Mouse (Mus musculus): Measurements from ENCODE around the gene Cplx3. TPM values are rescaled to one million over a fixed set of nuclear protein-coding genes. Genes with fewer than 3 reads are reported as not detected.

Cplx3 gene
- not detected for total RNA-seq (2023)

GRCm38 (mm10) chr9:57606139-57606851 lies at the start of gene Cplx3:
TSS of gene Cplx3 (minus strand) at chr9:57606281.

GRCm38 (mm10) chr9:57653283-57653682 lies 47.2 kb upstream of the Cplx3 start, which contains the start of gene Csk:
TSS of gene Csk (minus strand) at chr9:57653631.

GRCm38 (mm10) chr9:57620674-57621073 lies 14.6 kb upstream of the Cplx3 start, which contains the start of gene Lman1l:
TSS of gene Lman1l (minus strand) at chr9:57620774.

GRCm38 (mm10) chr9:57589224-57590126 lies 16.6 kb downstream of the Cplx3 start, which contains the start of gene Ulk3:
TSS of gene Ulk3 (plus strand) at chr9:57589452.

GRCm38 (mm10) chr9:57560861-57561710 lies 45.0 kb downstream of the Cplx3 start, which contains the start of gene Scamp2:
TSS of gene Scamp2 (plus strand) at chr9:57560943.

GRCm38 (mm10) chr9:57552139-57552887 lies 53.8 kb downstream of the Cplx3 start, which contains the start of gene Mpi:
TSS of gene Mpi (minus strand) at chr9:57552763.

Other genes with a start within 250 kb of the Cplx3 start
- gene Ppcdc, start 166.2 kb downstream of the Cplx3 start, total RNA-seq (2023) = 10 to 100 TPM; 76.9 to 92.2 TPM
- gene Scamp5, start 138.2 kb downstream of the Cplx3 start, total RNA-seq (2023) = not detected
- not detected for gene Rpp25, start 102.3 kb downstream of the Cplx3 start, total RNA-seq (2023)
- 100 to 1,000 TPM in 1 of 2 experiments, 10 to 100 TPM in 1; 97.3 to 115 TPM for gene Cox5a, start 85.0 kb downstream of the Cplx3 start, total RNA-seq (2023)
- 10 to 100 TPM; 14.0 to 22.5 TPM for gene Fam219b, start 68.8 kb downstream of the Cplx3 start, total RNA-seq (2023)
- 10 to 100 TPM; 11.6 to 13.3 TPM for gene Mpi, start 53.5 kb downstream of the Cplx3 start, total RNA-seq (2023)
- 100 to 1,000 TPM; 104 to 110 TPM for gene Scamp2, start 45.3 kb downstream of the Cplx3 start, total RNA-seq (2023)
- gene Ulk3, start 16.8 kb downstream of the Cplx3 start, total RNA-seq (2023) = 100 to 1,000 TPM in 1 of 2 experiments, 10 to 100 TPM in 1; 98.3 to 103 TPM
- 1 to 10 TPM; 1.0 to 1.4 TPM for gene Lman1l, start 14.5 kb upstream of the Cplx3 start, total RNA-seq (2023)
- gene Csk, start 47.4 kb upstream of the Cplx3 start, total RNA-seq (2023) = 100 to 1,000 TPM; 625 to 646 TPM
- not detected for gene Cyp1a2, start 77.4 kb upstream of the Cplx3 start, total RNA-seq (2023)
- gene Cyp1a1, start 81.6 kb upstream of the Cplx3 start, total RNA-seq (2023) = not detected
- 10 to 100 TPM; 24.4 to 26.1 TPM for gene Edc3, start 102.3 kb upstream of the Cplx3 start, total RNA-seq (2023)
- gene Clk3, start 159.6 kb upstream of the Cplx3 start, total RNA-seq (2023) = 100 to 1,000 TPM; 209 to 212 TPM
- 100 to 1,000 TPM; 100 to 106 TPM for gene Arid3b, start 230.5 kb upstream of the Cplx3 start, total RNA-seq (2023)

Measured in B cell, adult 67 days (primary cell).